Mouse (Mus musculus) small intestine, adult 2 months (tissue): ENCODE measurements around the gene Rras. TPM values are rescaled to one million over a fixed set of nuclear protein-coding genes. Genes with fewer than 3 reads are reported as not detected.

Source experiments
- H3K27ac ChIP-seq: fragments of 200-500 bp; 2 replicates; pipeline ENCODE4 v1.5.1; 2012; ENCODE audit warnings: low read depth, low read length, control low read depth, inconsistent platforms; ENCODE audit not compliant: insufficient read depth
- H3K27me3 ChIP-seq: fragments of 200-500 bp; 2 replicates; pipeline ENCODE4 v1.6.1; 2012; ENCODE audit warnings: mild to moderate bottlenecking, moderate library complexity, low read length, inconsistent platforms; ENCODE audit not compliant: control insufficient read depth, insufficient read depth
- H3K36me3 ChIP-seq: fragments of 200-500 bp; 2 replicates; pipeline ENCODE4 v1.6.1; 2012; ENCODE audit warnings: mild to moderate bottlenecking, low read length, control low read depth, inconsistent platforms; ENCODE audit not compliant: control insufficient read depth, insufficient read depth
- H3K4me1 ChIP-seq: fragments of 200-500 bp; 2 replicates; pipeline ENCODE4 v1.6.1; 2012; ENCODE audit warnings: low read length, inconsistent platforms, mixed read lengths; ENCODE audit not compliant: control insufficient read depth, insufficient read depth, insufficient read length
- H3K4me3 ChIP-seq: fragments of 200-500 bp; 2 replicates; pipeline ENCODE4 v1.5.1; 2012; ENCODE audit warnings: low read depth, mild to moderate bottlenecking, control low read depth, inconsistent platforms, low read length, moderate library complexity
- CTCF ChIP-seq: fragments of 200-500 bp; IDR thresholded peaks from 2 replicates; pipeline ENCODE4 v1.5.1; 2012; ENCODE audit warnings: low read depth, mild to moderate bottlenecking, control low read depth, inconsistent platforms, low read length, moderate library complexity, mixed read lengths; ENCODE audit not compliant: insufficient replicate concordance, insufficient read length; ENCODE audit errors: extremely low read depth
- POLR2A ChIP-seq: fragments of 200-500 bp; IDR thresholded peaks from 2 replicates; pipeline ENCODE4 v1.6.1; 2012; ENCODE audit warnings: low read depth, mild to moderate bottlenecking, control low read depth, inconsistent platforms, low read length, moderate library complexity
- WGBS: fragments of 180-500 bp; shearing (Covaris S2); methylation state at CpG from one replicate; pipeline ENCODE4 v1.1.7; 2018; 5-methylcytosine and 5-hydroxymethylcytosine counted together
- polyA plus RNA-seq: library from polyadenylated mRNA; depleted of rRNA; stranded (reverse); fragments of >200 nt; gene quantifications from 2 replicates; pipeline ENCODE4 v1.2.3, GENCODE M21; 2012

The Rras gene
- polyA plus RNA-seq, 1 experiment, result 67.9 TPM

DNA sequence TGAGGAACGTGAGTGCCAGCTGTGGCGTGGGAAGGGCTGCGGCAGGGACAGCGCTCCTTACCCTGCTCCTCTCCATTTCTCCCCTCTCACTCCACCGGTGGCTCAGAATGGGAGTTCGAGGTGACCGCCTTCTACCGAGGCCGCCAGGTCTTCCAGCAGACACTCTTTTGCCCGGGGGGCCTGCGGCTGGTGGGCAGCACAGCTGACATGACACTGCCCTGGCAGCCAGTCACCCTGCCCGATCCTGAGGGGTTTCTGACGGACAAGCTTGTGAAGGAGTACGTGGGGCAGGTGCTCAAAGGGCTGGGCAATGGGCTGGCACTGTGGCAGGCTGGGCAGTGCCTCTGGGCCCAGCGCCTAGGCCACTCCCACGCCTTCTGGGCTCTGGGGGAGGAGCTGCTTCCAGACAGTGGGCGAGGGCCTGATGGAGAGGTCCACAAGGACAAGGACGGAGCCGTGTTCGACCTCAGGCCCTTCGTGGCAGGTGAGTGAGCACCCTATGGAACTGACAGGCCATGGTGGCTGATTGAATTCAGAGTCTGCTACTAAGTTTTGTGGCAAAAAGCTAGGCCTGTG lies 17.1 kb upstream of the Rras start:
- Histone ChIP-seq H3K27me3 (no peaks in the 10 kb centered on the region), H3K36me3 (peaks cover 52% of the 10 kb centered on the region), H3K4me1 (peaks cover 10% of the 10 kb centered on the region), H3K4me3 (no peak overlapping the region), H3K27ac (no peak overlapping the region)
- 70% methylated on average over 21 of the region's 21 CpGs for WGBS
- TF ChIP-seq POLR2A, result no peak
- TF ChIP-seq CTCF, result no peak

DNA sequence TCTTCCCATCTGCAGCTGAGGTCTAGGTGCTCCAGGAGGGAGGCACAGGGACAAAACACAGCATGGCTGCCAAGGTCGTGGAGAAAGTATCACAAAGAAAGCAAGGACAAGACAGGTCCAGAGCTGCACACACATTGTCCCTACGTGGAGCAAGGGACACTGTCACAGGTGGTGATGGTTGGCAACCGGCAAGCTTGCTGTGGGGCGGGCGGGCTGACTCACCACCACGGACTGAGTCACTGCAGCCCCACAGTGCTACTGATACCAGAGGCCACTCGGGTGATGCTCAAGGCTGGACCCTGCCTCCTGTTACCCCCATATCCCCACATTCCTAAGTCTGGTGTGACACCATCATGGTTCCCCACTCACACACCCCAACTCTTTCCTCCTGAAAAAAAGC lies 15.3 kb upstream of the Rras start:
- no peak overlapping the region for H3K27ac ChIP-seq
- H3K4me3 ChIP-seq, result no peak overlapping the region
- peaks cover 5% of the 10 kb centered on the region for H3K4me1 ChIP-seq
- 67% methylated on average over 7 of the region's 7 CpGs for WGBS
- H3K27me3 ChIP-seq, result no peaks in the 10 kb centered on the region
- H3K36me3 ChIP-seq, result peaks cover 70% of the 10 kb centered on the region
- no peak for TF ChIP-seq POLR2A
- no peak for TF ChIP-seq CTCF

DNA sequence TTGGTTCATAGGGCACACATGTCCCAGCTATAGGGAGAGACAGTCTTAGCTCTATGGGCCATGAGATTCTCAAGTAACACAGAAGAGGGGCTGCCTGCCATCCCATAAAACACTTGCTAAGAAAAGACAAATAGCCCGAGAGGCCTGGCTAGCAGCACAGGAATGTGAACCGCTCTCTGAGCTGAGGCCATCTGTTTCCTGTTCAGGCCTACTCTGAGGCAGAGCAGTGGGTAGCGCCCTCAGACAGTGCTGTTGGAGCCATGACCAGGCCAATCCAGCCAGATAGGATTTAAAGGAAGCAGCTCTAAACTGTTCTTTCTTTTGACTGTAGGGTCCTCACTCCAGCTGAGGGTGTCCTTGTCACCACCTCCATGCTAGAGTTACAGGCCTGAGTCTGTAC lies 13.2 kb upstream of the Rras start:
- no peak for TF ChIP-seq CTCF
- no peak for TF ChIP-seq POLR2A

GRCm38 (mm10) chr7:45005321-45005992 lies 12.3 kb upstream of the Rras start:
- Histone ChIP-seq H3K4me1 (peaks cover under 1% of the 10 kb centered on the region; the same call in 1 of the 2 replicates), H3K36me3 (peaks cover 91% of the 10 kb centered on the region), H3K4me3 (no peak overlapping the region), H3K27me3 (no peaks in the 10 kb centered on the region), H3K27ac (no peak overlapping the region)
- WGBS, result 90% methylated on average over 6 of the region's 6 CpGs
- TF ChIP-seq CTCF (no peak), POLR2A (no peak)

More for the DNA sequence above, 13.2 kb upstream of the Rras start:
- Histone ChIP-seq H3K27me3 (no peaks in the 10 kb centered on the region), H3K36me3 (peaks cover 91% of the 10 kb centered on the region), H3K4me3 (no peak overlapping the region), H3K4me1 (peaks cover 2% of the 10 kb centered on the region; the same call in 1 of the 2 replicates), H3K27ac (no peak overlapping the region)
- 81% methylated on average over 3 of the region's 3 CpGs for WGBS

GRCm38 (mm10) chr7:45006503-45006902 lies 11.3 kb upstream of the Rras start:
- H3K36me3 ChIP-seq, result peaks cover 89% of the 10 kb centered on the region
- no peak overlapping the region for H3K4me3 ChIP-seq
- H3K4me1 ChIP-seq, result no peaks in the 10 kb centered on the region
- no peaks in the 10 kb centered on the region for H3K27me3 ChIP-seq
- TF ChIP-seq POLR2A (no peak), CTCF (no peak)
- WGBS, result 92% methylated on average over 12 of the region's 12 CpGs
- no peak overlapping the region for H3K27ac ChIP-seq

GRCm38 (mm10) chr7:45007141-45007540 lies 10.6 kb upstream of the Rras start:
- WGBS, result 96% methylated on average over 29 of the region's 29 CpGs
- no peak for TF ChIP-seq CTCF
- TF ChIP-seq POLR2A, result no peak
- no peak overlapping the region for H3K27ac ChIP-seq

DNA sequence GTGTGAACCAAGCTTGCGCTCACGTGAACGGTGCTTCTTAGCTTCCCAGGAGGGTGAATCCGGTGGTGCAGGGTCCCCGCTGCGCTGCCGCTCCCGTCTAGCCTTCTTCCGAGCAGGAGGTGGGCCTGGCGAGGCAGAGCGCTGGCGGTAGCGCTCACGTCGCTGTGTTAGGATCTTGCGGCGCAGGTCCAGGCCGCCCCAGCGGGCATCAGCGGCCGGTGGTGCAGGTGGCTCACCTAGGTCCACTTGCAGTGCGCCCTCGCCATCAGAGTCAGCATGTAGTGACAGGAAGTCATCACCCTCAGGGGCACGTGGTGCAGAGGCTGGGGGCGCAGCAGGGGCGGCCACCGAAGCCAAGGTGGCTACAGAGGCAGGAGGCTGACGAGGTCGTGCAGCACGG lies 9.9 kb upstream of the Rras start:
- TF ChIP-seq CTCF (no peak), POLR2A (no peak)
- H3K27ac ChIP-seq, result no peak overlapping the region
- 96% methylated on average over 30 of the region's 30 CpGs for WGBS

More at GRCm38 (mm10) chr7:45007141-45007540, 10.6 kb upstream of the Rras start:
- Histone ChIP-seq H3K4me3 (no peak overlapping the region), H3K4me1 (no peaks in the 10 kb centered on the region), H3K27me3 (no peaks in the 10 kb centered on the region), H3K36me3 (peaks cover 89% of the 10 kb centered on the region)

More for the DNA sequence above, 9.9 kb upstream of the Rras start:
- Histone ChIP-seq H3K4me3 (no peak overlapping the region), H3K4me1 (no peaks in the 10 kb centered on the region), H3K27me3 (no peaks in the 10 kb centered on the region), H3K36me3 (peaks cover 89% of the 10 kb centered on the region)
